Mouse (Mus musculus) limb, embryonic 14.5 days (tissue): Measurements from ENCODE around the gene Saysd1. TPM values are rescaled to one million over a fixed set of nuclear protein-coding genes. Genes with fewer than 3 reads are reported as not detected.

ENCODE experiments used
- ATAC-seq: fragments of 200-750 bp; cut with Nextera tagmentation; 2 replicates; pipeline ENCODE4 v1.8.0; 2017; ENCODE audit warnings: low read depth, moderate number of reproducible peaks, moderate TSS enrichment; ENCODE audit not compliant: low FRiP score
- DNase-seq: peaks from one replicate; pipeline ENCODE4 v3.0.0-alpha.2; 2015; ENCODE audit warnings: low spot score
- H3K27ac ChIP-seq: fragments of 300-500 bp; sonication (generic); replicated peaks from 2 replicates; pipeline ENCODE4 v1.5.1; 2014; ENCODE audit warnings: low read depth, mild to moderate bottlenecking, low read length, moderate library complexity, mixed read lengths
- H3K27me3 ChIP-seq: fragments of 300-500 bp; sonication (generic); 2 replicates; pipeline ENCODE4 v1.6.1; 2014; ENCODE audit warnings: low read length, mixed read lengths; ENCODE audit not compliant: control insufficient read depth, insufficient read depth
- H3K36me3 ChIP-seq: fragments of 300-500 bp; sonication (generic); 2 replicates; pipeline ENCODE4 v1.6.1; 2014; ENCODE audit warnings: mild to moderate bottlenecking, low read length, moderate library complexity, mixed read lengths; ENCODE audit not compliant: control insufficient read depth, insufficient read depth
- H3K4me1 ChIP-seq: fragments of 300-500 bp; sonication (generic); 2 replicates; pipeline ENCODE4 v1.6.1; 2014; ENCODE audit warnings: antibody characterized with exemption, low read length, mixed read lengths; ENCODE audit not compliant: control insufficient read depth, insufficient read depth
- H3K4me2 ChIP-seq: fragments of 300-500 bp; sonication (generic); replicated peaks from 2 replicates; pipeline ENCODE4 v1.6.1; 2014; ENCODE audit warnings: low read depth, mild to moderate bottlenecking, low read length, moderate library complexity; ENCODE audit not compliant: severe bottlenecking
- H3K4me3 ChIP-seq: fragments of 300-500 bp; sonication (generic); replicated peaks from 2 replicates; pipeline ENCODE4 v1.5.1; 2014; ENCODE audit warnings: low read length
- H3K9ac ChIP-seq: fragments of 300-500 bp; sonication (generic); 2 replicates; pipeline ENCODE4 v1.6.1; 2014; ENCODE audit warnings: mild to moderate bottlenecking, low read depth, low read length, moderate library complexity; ENCODE audit not compliant: severe bottlenecking
- H3K9me3 ChIP-seq: fragments of 300-500 bp; sonication (generic); 2 replicates; pipeline ENCODE4 v1.6.1; 2016; ENCODE audit warnings: low read length; ENCODE audit not compliant: control insufficient read depth
- POLR2A ChIP-seq: fragments of 200-500 bp; IDR thresholded peaks from 2 replicates; pipeline ENCODE4 v1.8.0; 2012; ENCODE audit warnings: inconsistent platforms, mild to moderate bottlenecking, moderate library complexity, borderline replicate concordance; ENCODE audit not compliant: insufficient read depth, insufficient read length; ENCODE audit errors: extremely low read depth
- WGBS: fragments of 180-500 bp; shearing (Covaris S2); extraction: QIAGEN DNeasy Blood & Tissue Kit; methylation state at CpG from one replicate; pipeline ENCODE4 v1.1.7; 2014; 5-methylcytosine and 5-hydroxymethylcytosine counted together
- polyA plus RNA-seq, 2 experiments: library from polyadenylated mRNA; depleted of rRNA in 1 of 2; stranded (reverse) in 1 of 2; unstranded in 1 of 2; fragments of >200 nt; fragmentation: Nextera tagmentation in 1 of 2; extraction: Ambion mirVana in 1 of 2; gene quantifications; 2 replicates each; pipeline versions ENCODE4 v1.2.1 to v1.2.3; 2012 to 2014

The Saysd1 gene
- polyA plus RNA-seq, 2 experiments, result 8.9 to 15.6 TPM

DNA sequence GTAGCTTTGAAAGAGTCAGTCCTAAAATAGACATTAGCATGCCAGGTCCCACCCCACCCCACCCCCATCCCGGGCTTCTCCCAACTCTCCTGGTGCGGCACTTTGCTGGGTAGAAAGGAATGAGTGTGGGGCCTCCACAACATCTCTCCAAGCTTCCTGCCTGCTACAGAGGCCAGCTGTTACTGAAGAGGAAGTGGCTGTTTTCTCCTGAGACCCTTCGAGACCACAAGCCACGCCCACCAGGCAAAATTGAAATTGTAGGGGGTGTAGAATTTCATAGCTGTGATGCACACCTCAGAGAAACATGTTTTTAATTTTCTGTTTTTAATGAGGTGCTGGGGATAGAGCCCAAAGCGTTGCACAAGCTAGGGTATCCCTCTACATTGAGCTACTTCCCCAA lies 17.5 kb downstream of the Saysd1 start:
- 30% methylated on average over 5 of the region's 5 CpGs for WGBS
- no peak overlapping the region for H3K4me3 ChIP-seq

GRCm38 (mm10) chr14:20120012-20120411 lies 18.3 kb downstream of the Saysd1 start:
- WGBS, result 93% methylated on average over 11 of the region's 11 CpGs

More for the DNA sequence above, 17.5 kb downstream of the Saysd1 start:
- Histone ChIP-seq H3K36me3 (no peaks in the 10 kb centered on the region), H3K9ac (no peak overlapping the region), H3K4me2 (no peak overlapping the region), H3K27ac (no peak overlapping the region), H3K4me1 (peaks cover 10% of the 10 kb centered on the region), H3K27me3 (no peaks in the 10 kb centered on the region), H3K9me3 (no peaks in the 10 kb centered on the region)
- peak; percentile 53; the same call in 1 of the 2 replicates for ATAC-seq
- no peak for DNase-seq
- TF ChIP-seq POLR2A, result no peak

DNA sequence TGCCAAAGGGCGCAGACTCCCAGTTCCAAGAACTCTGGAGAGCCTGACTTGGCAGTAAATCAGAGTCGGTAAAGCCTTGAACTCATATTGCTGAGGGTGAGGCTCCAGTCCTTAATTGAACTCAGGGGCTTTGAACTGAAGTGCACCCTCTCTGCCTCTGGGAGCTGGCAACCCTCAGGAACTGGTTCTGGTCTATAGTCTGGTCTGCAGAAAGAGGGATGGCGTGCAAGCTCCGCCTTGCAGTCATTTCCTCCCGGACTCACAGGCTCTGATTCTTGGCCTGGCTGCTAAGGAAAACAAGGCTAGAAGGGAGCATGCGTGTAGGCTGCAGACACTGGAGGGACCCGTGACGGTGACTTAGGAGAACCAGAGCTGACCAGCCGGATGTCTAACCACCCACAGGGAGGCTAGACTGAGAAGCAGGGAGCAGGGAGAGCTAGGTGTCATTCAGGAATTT lies 22.2 kb downstream of the Saysd1 start:
- Histone ChIP-seq H3K4me3 (no peak overlapping the region), H3K4me2 (no peak overlapping the region), H3K9ac (no peak overlapping the region), H3K27me3 (no peaks in the 10 kb centered on the region), H3K36me3 (no peaks in the 10 kb centered on the region), H3K4me1 (peaks cover 10% of the 10 kb centered on the region), H3K9me3 (no peaks in the 10 kb centered on the region), H3K27ac (no peak overlapping the region)
- 25% methylated on average over 9 of the region's 9 CpGs for WGBS
- TF ChIP-seq POLR2A, result no peak
- ATAC-seq (no peak), DNase-seq (no peak)

More at GRCm38 (mm10) chr14:20120012-20120411, 18.3 kb downstream of the Saysd1 start:
- Histone ChIP-seq H3K4me2 (no peak overlapping the region), H3K4me1 (peaks cover 10% of the 10 kb centered on the region), H3K27ac (no peak overlapping the region), H3K36me3 (no peaks in the 10 kb centered on the region), H3K9me3 (no peaks in the 10 kb centered on the region), H3K4me3 (no peak overlapping the region), H3K27me3 (no peaks in the 10 kb centered on the region), H3K9ac (no peak overlapping the region)
- TF ChIP-seq POLR2A, result no peak
- DNase-seq, result no peak
- ATAC-seq, result no peak

- no peak for TF ChIP-seq POLR2A
- no peaks in the 10 kb centered on the region for H3K9me3 ChIP-seq
- H3K9ac ChIP-seq, result no peak overlapping the region
- 88% methylated on average over 6 of the region's 6 CpGs for WGBS
- H3K27ac ChIP-seq, result no peak overlapping the region
- ATAC-seq (no peak), DNase-seq (no peak)
- no peaks in the 10 kb centered on the region for H3K36me3 ChIP-seq
- H3K27me3 ChIP-seq, result no peaks in the 10 kb centered on the region
- peaks cover 7% of the 10 kb centered on the region for H3K4me1 ChIP-seq
- H3K4me2 ChIP-seq, result no peak overlapping the region
- H3K4me3 ChIP-seq, result no peak overlapping the region
Measured at GRCm38 (mm10) chr14:20114951-20115350, 23.4 kb downstream of the Saysd1 start.

- Histone ChIP-seq H3K27ac (no peak overlapping the region), H3K27me3 (no peaks in the 10 kb centered on the region), H3K4me3 (no peak overlapping the region), H3K9me3 (no peaks in the 10 kb centered on the region), H3K4me1 (peaks cover 7% of the 10 kb centered on the region), H3K4me2 (no peak overlapping the region), H3K36me3 (no peaks in the 10 kb centered on the region), H3K9ac (no peak overlapping the region)
- peak; percentile 88 for DNase-seq
- WGBS, result 6% methylated on average over 6 of the region's 6 CpGs
- peak; percentile 70 for ATAC-seq
- no peak for TF ChIP-seq POLR2A
Measured at GRCm38 (mm10) chr14:20113964-20114363, 24.4 kb downstream of the Saysd1 start.
